Mouse (Mus musculus) spleen, adult 12 weeks (tissue): Measurements from ENCODE around the gene 4931428L18Rik.
"Not testable (repeated sequence)": the region's sequence is repeated elsewhere in the genome, so short reads cannot be mapped to it uniquely, and the experiment has no call there.

Experiments
- DNase-seq: peaks from one replicate; pipeline ENCODE4 v3.0.0; 2022; ENCODE audit warnings: low spot score

4931428L18Rik gene

DNA sequence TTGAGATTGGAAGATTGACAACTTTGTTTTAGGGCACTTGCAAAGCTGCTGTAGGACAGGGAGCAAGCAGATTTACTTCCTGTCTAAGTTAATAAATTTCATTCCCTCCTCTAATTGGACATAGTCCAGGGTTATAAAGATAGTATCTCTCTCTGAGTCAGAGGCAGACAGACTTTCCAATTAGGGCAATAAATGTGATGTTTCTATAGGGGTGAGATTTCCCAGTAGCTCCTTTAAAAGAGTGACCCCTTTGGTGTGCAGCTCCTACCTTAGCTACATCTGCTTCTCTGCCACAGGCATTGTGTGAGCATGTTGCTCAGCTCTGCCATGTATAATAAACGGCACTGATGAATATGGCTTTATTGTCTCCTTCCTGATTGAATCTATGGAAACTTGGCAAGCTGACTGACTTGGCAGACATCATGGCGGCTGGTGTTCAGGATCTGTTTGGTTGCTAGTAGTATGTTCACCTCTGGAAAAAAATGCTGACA lies 163.6 kb downstream of the 4931428L18Rik start:
- no peak for DNase-seq

DNA sequence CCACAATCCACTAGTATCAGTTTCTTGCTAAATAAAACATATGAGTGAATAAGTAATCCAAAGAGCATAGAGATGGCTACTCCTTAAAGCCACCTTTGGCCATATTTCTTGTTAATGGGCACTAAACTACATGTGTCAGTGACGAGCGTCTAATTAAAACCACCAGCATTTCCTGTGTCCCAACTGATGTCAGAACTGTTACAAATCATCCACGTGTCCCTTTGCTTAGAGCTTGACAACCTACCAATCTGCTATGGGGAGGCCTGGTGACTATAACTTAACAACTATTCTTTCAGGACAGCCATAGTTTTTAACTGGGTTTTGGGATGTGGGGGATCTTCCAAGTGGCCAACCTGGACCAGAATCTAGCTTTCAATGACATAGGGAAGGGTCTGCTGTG lies 164.3 kb downstream of the 4931428L18Rik start:
- no peak for DNase-seq

DNA sequence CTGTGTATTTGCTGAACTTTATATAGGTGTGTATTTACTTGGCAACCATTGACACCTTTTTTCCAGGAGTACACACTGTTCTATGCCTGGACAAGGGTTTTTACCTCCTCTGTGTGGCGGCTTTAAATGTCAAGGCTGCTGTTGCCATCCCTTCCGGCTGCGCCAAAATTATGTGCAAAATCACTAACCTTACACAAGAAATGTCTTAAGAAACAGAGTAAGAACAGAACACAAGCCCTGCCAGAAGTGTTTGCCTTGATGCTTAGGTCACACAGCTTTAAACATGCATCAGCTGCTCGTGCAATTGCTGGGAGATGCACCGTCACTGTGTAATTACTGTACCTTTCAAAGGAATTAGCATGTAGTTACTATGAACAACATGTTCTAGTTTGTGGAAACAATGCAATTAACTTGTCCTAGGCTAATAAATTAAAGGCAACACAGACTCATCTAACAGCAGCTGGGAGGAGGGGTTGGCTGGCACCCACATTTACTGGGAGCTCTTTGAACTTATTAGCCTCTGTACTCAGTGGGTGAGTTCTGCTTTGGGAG lies 171.0 kb downstream of the 4931428L18Rik start:
- no peak for DNase-seq

- DNase-seq = no peak
These were observed 172.4 kb downstream of the 4931428L18Rik start for GRCm38 (mm10) chr1:31049954-31050652.

GRCm38 (mm10) chr1:31043208-31043607 lies 179.3 kb downstream of the 4931428L18Rik start:
- no peak for DNase-seq

GRCm38 (mm10) chr1:31042793-31043192 lies 179.7 kb downstream of the 4931428L18Rik start:
- DNase-seq = no peak

GRCm38 (mm10) chr1:31033851-31034534 lies 188.5 kb downstream of the 4931428L18Rik start:
- DNase-seq = no peak

GRCm38 (mm10) chr1:31032351-31032750 lies 190.1 kb downstream of the 4931428L18Rik start:
- DNase-seq = no peak

GRCm38 (mm10) chr1:31023173-31023572 lies 199.3 kb downstream of the 4931428L18Rik start:
- no peak for DNase-seq

DNA sequence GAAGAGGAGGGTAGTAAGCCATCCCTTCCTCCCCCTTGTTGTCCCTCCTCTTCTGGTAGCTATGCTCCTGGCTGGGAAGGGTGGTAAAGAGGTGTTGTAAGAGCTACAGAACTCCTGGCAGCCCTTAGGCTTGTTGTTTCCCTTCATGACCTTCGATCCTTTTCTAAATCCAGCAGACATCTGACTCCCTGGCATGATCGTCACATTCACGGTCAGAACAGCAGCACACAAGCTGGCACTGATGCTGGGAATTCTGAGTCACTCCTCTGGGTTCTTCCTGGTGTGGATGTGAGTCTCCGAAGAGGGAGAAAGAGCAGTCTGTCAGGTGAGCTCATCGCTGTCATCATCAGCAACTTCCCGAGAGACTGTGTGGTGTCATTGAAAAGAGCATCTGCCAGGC lies 203.2 kb downstream of the 4931428L18Rik start:
- DNase-seq = no peak

GRCm38 (mm10) chr1:31017377-31017776 lies 205.1 kb downstream of the 4931428L18Rik start:
- DNase-seq = no peak

DNA sequence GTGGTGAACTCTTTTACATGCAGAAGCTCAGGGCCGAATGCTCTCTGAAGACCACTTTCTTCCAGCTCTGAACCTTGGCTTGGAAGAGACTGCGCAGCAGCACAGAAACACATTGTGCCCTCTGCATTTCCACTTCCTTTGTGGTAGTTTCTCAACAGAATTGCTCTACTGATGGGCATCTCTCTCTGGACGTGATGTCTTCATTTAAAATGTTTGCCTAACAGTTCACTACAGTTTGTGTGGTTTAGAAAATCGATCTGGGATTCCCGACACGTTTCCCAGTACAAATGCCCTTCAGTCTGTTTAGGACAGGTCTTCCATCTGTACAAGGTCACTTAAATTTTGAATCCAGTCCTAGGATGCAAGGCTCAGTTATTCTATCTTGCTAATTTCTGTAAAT lies 206.4 kb downstream of the 4931428L18Rik start:
- DNase-seq = no peak

DNA sequence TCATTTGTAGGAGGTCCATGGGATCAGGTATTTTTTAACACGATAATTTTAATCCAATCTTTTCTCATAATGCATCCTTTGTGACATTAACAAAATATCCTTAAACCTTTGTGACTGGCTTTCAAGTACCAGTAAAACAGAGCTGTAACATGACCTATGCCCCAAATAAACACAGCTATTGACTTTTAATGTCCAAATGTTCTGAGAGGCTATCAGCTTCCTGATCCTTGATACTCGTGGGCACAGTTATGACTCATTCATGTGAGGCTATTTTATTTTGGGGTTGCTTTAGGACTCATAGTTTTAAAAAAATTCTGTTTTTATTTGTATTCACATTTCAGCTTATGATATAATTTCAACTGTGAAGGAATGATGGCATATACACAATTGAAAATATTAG lies 207.2 kb downstream of the 4931428L18Rik start:
- DNase-seq = no peak

DNA sequence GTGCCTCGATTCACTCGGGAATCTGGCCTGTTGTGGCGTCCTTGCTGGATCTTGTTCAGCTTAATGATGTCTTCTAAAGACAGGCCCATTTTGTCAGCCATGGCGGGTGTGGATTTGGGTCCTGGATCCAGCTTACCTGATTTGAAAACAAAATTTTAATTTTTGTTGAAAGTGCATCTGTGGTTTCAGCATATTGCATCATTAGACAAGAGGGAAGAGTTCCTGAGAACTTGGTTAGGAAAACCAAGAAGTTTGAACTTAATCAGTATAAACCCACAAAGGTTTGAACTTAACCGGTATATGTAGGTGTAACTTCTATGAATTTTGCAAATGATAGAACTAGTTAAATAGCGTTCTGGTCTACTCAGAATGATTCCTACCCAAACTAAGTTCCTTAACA lies 244.6 kb downstream of the 4931428L18Rik start, which contains the start of gene AC153137.1:
AC153137.1 (minus strand) TSS at position 101 of the 400 bp plus-strand sequence.
- DNase-seq = not testable (repeated sequence)

GRCm38 (mm10) chr1:30977239-30977638 lies 245.2 kb downstream of the 4931428L18Rik start:
- not testable (repeated sequence) for DNase-seq

DNA sequence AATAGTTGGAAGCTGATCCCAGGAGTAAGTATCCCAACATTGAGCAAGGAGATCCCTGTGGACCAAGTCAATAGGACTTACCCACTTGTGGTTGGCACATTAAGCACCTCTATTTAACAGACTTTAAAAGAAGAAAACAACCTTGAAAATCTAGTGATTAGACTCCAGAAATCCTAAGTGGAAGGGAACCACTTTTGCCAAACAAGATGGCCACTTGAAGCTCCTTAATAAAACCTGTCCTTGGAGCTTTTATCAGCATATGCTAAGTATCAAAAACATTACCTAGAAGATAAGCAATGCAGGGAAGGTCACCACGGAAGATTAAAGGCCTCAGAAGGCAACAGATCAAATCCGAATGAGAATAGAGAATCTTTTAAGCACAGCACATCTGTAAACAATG lies 270.7 kb downstream of the 4931428L18Rik start:
- no peak for DNase-seq

DNA sequence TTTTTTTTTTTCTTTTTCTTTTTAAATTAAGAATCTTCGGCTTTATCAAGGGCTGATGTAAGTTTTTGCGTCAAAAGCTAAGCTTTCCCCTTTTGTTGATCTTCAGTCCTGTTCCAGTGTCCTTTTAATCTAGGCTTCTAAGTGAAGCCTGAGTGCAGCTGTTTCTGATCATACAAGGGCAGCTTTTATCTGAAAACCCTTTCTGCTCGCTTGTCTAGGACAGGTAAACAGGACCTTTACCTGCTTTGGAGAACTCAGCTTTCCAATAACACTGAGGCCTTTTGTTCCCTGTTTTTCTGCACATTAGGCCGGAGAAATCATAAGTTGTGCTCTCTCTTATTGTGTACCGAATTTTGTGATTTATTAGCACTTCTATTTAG lies 272.0 kb downstream of the 4931428L18Rik start:
- DNase-seq = no peak

DNA sequence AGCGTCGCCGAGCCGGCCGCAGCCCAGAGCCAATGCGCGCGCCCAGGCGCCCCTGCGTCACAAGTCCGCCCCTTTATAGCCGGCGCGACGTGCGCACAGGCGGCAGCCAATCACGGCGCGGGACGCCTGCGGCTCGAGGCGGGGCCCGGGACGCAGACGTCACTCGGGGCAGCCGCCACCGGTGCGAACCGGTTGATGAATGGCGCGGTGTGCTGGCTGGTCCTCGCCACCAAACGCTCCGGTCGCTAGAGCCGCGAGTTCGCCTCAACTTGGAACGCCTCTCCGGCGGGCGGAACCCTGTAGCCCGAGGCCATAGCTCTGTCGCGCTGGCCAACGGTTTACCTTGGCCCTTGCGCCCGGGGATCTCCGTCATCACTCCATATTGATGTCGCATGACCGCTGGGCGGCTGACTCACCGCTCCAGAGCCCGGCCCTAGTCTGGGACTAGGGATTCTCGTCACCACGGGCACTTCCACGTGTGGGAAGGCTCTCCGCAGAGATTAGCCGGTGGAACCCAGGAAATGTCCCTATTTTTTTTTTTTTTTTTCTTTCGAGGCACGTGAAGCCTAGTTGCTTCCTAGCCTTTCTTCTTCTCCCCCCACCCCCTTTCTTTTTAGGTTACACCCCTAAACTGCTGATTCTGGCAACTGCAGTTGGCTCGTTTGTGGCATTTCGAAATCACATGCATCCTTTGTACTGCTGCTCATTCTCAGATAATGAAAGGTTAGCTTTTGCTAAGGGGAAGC lies 272.6 kb downstream of the 4931428L18Rik start:
- peak; percentile 96 for DNase-seq

DNA sequence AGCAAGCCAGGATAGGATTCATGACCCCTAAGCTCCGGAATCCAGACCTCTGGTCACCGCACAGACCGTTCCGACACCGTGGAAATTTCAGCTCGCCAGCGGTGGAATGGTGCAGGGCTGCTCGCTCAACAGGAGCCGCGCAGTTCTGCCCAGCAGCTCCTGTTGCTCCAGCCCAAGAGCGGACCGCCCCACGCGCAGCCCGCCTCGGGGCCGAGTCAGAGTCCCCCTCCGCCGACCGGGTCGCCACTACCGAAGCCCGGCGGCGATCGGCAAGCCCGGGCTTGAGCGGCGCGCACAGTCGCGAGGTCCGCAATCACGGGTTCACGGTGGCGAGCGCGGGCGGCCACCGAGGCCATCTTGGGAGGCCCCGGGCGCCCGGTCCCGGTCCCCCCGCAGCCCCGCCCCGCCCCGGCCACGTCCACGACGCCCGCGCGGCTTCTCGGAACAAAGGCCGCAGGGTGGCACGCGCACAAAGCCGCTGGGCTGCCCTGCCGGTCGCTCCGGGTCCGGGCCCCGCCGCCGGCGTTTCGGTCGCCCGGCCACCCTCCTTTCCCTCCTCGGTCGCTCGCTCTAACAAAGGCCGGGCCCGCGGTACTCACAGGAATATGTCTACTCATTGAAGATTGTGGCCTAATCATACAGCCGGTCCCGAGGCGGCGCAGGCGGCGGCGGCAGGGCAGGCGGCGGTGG lies 273.4 kb downstream of the 4931428L18Rik start:
- DNase-seq = peak; percentile 62

GRCm38 (mm10) chr1:30948361-30948949 lies 274.0 kb downstream of the 4931428L18Rik start:
- DNase-seq = peak; percentile 12
